ENCODE assay signal across 8 mouse cellular contexts in genomic region chr12:31895888-31896287, GRCm38 (mm10). TPM values are rescaled to one million over a fixed set of nuclear protein-coding genes. Genes with fewer than 3 reads are reported as not detected.
DNase-seq lines count a peak whose midpoint lies in the region; ATAC-seq and TF ChIP-seq lines count a peak whose summit lies in the region.

No protein-coding gene starts in this region.

- H3K9ac ChIP-seq in hindbrain, embryonic 13.5 days, result no peak overlapping the region
- no peak overlapping the region for H3K9ac ChIP-seq in lung, postnatal 0 days (replicated peaks; ENCODE audit: low read depth)

- H3K9me3 ChIP-seq in hindbrain, embryonic 13.5 days, result no peaks in the 10 kb centered on the region
- no peaks in the 10 kb centered on the region for H3K9me3 ChIP-seq in lung, postnatal 0 days (ENCODE audit: low read length)

- H3K27ac ChIP-seq in hindbrain, embryonic 13.5 days, result peak overlapping the region; percentile 70
- H3K27ac ChIP-seq in lung, postnatal 0 days (ENCODE audit: low read length), result no peak overlapping the region

- peak; percentile 74 for ATAC-seq in hindbrain, embryonic 13.5 days (ENCODE audit: low FRiP score)
- peak; percentile 63 for ATAC-seq in lung, postnatal 0 days

- 5% methylated on average over 2 of the region's 2 CpGs for WGBS in hindbrain, embryonic 13.5 days
- WGBS in lung, postnatal 0 days, result 25% methylated on average over 2 of the region's 2 CpGs

- H3K36me3 ChIP-seq in hindbrain, embryonic 13.5 days, result peaks cover 3% of the 10 kb centered on the region; the same call in 1 of the 2 replicates
- H3K36me3 ChIP-seq in lung, postnatal 0 days (ENCODE audit: insufficient read depth, low read length), result no peaks in the 10 kb centered on the region

- no peak for TF ChIP-seq EP300 in lung, postnatal 0 days (IDR thresholded peaks at IDR 0.05)

- DNase-seq in NIH3T3 (ENCODE audit: low read depth), result peak; percentile 59
- DNase-seq in cerebellum, postnatal 14 days, result peak; percentile 78 to 79
- DNase-seq in lung, postnatal 0 days (ENCODE audit: low spot score), result peak; percentile 68
- DNase-seq in right cerebral cortex, postnatal 36 days (ENCODE audit: low spot score in 2 of 2), result peak; percentile 60 to 69
- no peak for DNase-seq in urinary bladder, adult 2 months (ENCODE audit: low spot score)
- no peak for DNase-seq in ovary, postnatal 36 days (ENCODE audit: low spot score)
- DNase-seq in kidney, postnatal 36 days, result no peak

- TF ChIP-seq CTCF in lung, postnatal 0 days (IDR thresholded peaks at IDR 0.05), result no peak

- no peak overlapping the region for H3K4me3 ChIP-seq in hindbrain, embryonic 13.5 days
- no peak overlapping the region for H3K4me3 ChIP-seq in lung, postnatal 0 days (ENCODE audit: low read depth, low read length)

- no peaks in the 10 kb centered on the region for H3K27me3 ChIP-seq in hindbrain, embryonic 13.5 days
- no peaks in the 10 kb centered on the region for H3K27me3 ChIP-seq in lung, postnatal 0 days (replicated peaks; ENCODE audit: insufficient read depth, low read length)

- peaks cover 32% of the 10 kb centered on the region for H3K4me1 ChIP-seq in hindbrain, embryonic 13.5 days (replicated peaks)
- H3K4me1 ChIP-seq in lung, postnatal 0 days (ENCODE audit: insufficient read depth, low read depth, low read length), result no peaks in the 10 kb centered on the region

- H3K4me2 ChIP-seq in hindbrain, embryonic 13.5 days, result no peak overlapping the region
- H3K4me2 ChIP-seq in lung, postnatal 0 days (replicated peaks; ENCODE audit: low read depth, low read length), result no peak overlapping the region

RNA-seq across cellular contexts. Expression of gene Hbp1, which starts 54.4 kb away (rescaled TPM):
- polyA plus RNA-seq in hindbrain, embryonic 13.5 days (2015; fragmentation: Nextera tagmentation; extraction: Ambion mirVana), result 66.7 and 68.0 TPM in 2 replicates
- 162 and 168 TPM in 2 replicates for polyA plus RNA-seq in lung, postnatal 0 days (2015; fragmentation: Nextera tagmentation; extraction: Ambion mirVana)
- polyA plus RNA-seq in urinary bladder, adult 2 months (2012; rRNA removed), result 92.7 and 104 TPM in 2 replicates

Comparison
In these comparisons a context has a peak if more than half of its experiments do, and no peak if none do; other contexts are left out.
1. DNase-seq: peak in NIH3T3 (single experiment), cerebellum, postnatal 14 days (2 of 2), lung, postnatal 0 days (single experiment) and right cerebral cortex, postnatal 36 days (2 of 2); none in urinary bladder, adult 2 months (single experiment), ovary, postnatal 36 days (single experiment) and kidney, postnatal 36 days (0 of 2).